28 mouse cellular contexts compared by ENCODE assay signal in the genomic region with DNA sequence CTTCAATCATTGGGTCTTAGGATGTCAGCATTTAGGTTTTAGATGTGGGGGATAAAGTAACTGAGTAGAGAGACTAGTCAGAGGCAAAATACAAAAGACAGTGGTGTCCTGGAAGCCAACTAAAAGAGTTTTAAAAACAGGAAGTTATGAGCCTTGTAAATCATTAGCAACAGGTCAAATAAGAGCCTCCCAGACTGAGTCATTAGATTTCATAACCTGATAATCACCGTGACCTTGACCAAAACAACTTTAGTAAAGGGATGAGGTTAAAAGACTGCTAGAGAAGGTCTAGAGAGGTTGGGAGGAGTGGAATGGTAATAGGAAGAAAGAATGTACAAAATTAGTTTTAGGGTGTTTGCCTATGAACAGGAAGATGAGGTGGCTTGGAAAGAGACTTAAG.
DNase-seq lines count a peak whose midpoint lies in the region; ATAC-seq and TF ChIP-seq lines count a peak whose summit lies in the region.
"Had no signal": no experiment of that assay in that cellular context is flagged by ENCODE, and none has a peak within 500 bp of the region (broad histone marks: within the 10 kb centered on the region; RNA-seq: fewer than 3 reads in every experiment).

No protein-coding gene starts in this region.

- ATAC-seq in liver, embryonic 11.5 days (replicated peaks; ENCODE audit: low FRiP score): no peak
- ATAC-seq in megakaryocyte progenitor cell, adult 5-6 weeks (replicated peaks; ENCODE audit: poor library complexity): peak; percentile 23
- no peak for ATAC-seq in midbrain, embryonic 11.5 days (ENCODE audit: low FRiP score)
- ATAC-seq: inflammation-experienced regulatory T-cells, adult 6 months; midbrain, embryonic 13.5 days had no signal

- DNase-seq in adrenal gland, adult 2 months: peak; percentile 30
- no peak for DNase-seq in adrenal gland, postnatal 4 days (ENCODE audit: low spot score in 2 of 2)
- DNase-seq in liver, adult 2 months (ENCODE audit: extremely low read depth, low read depth, low spot score): peak; percentile 91
- DNase-seq in liver, embryonic 11.5 days (ENCODE audit: low spot score): no peak
- no peak for DNase-seq in midbrain, embryonic 11.5 days (ENCODE audit: low spot score, missing footprints)
- no peak for DNase-seq in spleen, postnatal 36 days (ENCODE audit: low spot score in 2 of 2)
- DNase-seq: adrenal gland, postnatal 25 days; cerebellum, adult 18-20 months; cerebellum, postnatal 10 days; gastrocnemius, postnatal 36 days; heart, adult 2 months; heart, postnatal 4 days; layer of hippocampus, adult 9-11 months; liver, embryonic 13.5 days; lung, embryonic 14.5 days; lung, postnatal 14 days; right cerebral cortex, postnatal 14 days had no signal

- H3K4me2 ChIP-seq in liver, embryonic 11.5 days: no peak overlapping the region
- H3K4me2 ChIP-seq in midbrain, embryonic 11.5 days: no peak overlapping the region
- H3K4me2 ChIP-seq: forebrain, embryonic 12.5 days; heart, embryonic 12.5 days; hindbrain, embryonic 15.5 days; kidney, embryonic 15.5 days; liver, embryonic 13.5 days; lung, embryonic 14.5 days; midbrain, embryonic 13.5 days; stomach, embryonic 15.5 days had no signal

- no peaks in the 10 kb centered on the region for H3K36me3 ChIP-seq in liver, adult 2 months (ENCODE audit: control insufficient read depth, insufficient read depth, low read length)
- H3K36me3 ChIP-seq in liver, embryonic 11.5 days (ENCODE audit: control insufficient read depth, insufficient read depth, low read length): no peaks in the 10 kb centered on the region
- H3K36me3 ChIP-seq in midbrain, embryonic 11.5 days (ENCODE audit: control insufficient read depth, insufficient read depth, low read length): no peaks in the 10 kb centered on the region
- H3K36me3 ChIP-seq: forebrain, embryonic 12.5 days; G1E; heart, embryonic 12.5 days; hindbrain, embryonic 15.5 days; kidney, embryonic 15.5 days; liver, embryonic 13.5 days; midbrain, embryonic 13.5 days; stomach, embryonic 15.5 days had no signal

- no peaks in the 10 kb centered on the region; the same call in 1 of the 2 replicates for H3K79me2 ChIP-seq in liver, adult 2 months (ENCODE audit: control insufficient read depth, insufficient read depth, low read length)

- H3K27me3 ChIP-seq in liver, adult 2 months (ENCODE audit: control insufficient read depth, insufficient read depth, low read length): no peaks in the 10 kb centered on the region; the same call in 1 of the 2 replicates
- no peaks in the 10 kb centered on the region for H3K27me3 ChIP-seq in liver, embryonic 11.5 days (replicated peaks; ENCODE audit: control insufficient read depth, insufficient read depth, low read length)
- H3K27me3 ChIP-seq in midbrain, embryonic 11.5 days (ENCODE audit: control insufficient read depth, insufficient read depth, low read length): no peaks in the 10 kb centered on the region
- H3K27me3 ChIP-seq: forebrain, embryonic 12.5 days; heart, embryonic 12.5 days; hindbrain, embryonic 15.5 days; kidney, embryonic 15.5 days; liver, embryonic 13.5 days; megakaryocyte, embryonic 14.5 days; midbrain, embryonic 13.5 days; stomach, embryonic 15.5 days had no signal

- 7% methylated on average over 1 of the region's 1 CpGs for WGBS in liver, adult 2 months
- 57% methylated on average over 1 of the region's 1 CpGs for WGBS in liver, embryonic 11.5 days
- 95% methylated on average over 1 of the region's 1 CpGs for WGBS in midbrain, embryonic 11.5 days

- H3K4me3 ChIP-seq in liver, adult 2 months (ENCODE audit: insufficient read depth, low read depth, low read length): no peak overlapping the region
- H3K4me3 ChIP-seq in liver, embryonic 11.5 days (ENCODE audit: low read depth, low read length): no peak overlapping the region
- no peak overlapping the region for H3K4me3 ChIP-seq in embryonic fibroblast, embryonic 13.5 days (ENCODE audit: insufficient read depth, low read length)
- no peak overlapping the region for H3K4me3 ChIP-seq in midbrain, embryonic 11.5 days (ENCODE audit: low read depth, low read length)
- H3K4me3 ChIP-seq: forebrain, embryonic 12.5 days; heart, adult 2 months; heart, embryonic 12.5 days; hindbrain, embryonic 15.5 days; kidney, embryonic 15.5 days; liver, embryonic 13.5 days; megakaryocyte, embryonic 14.5 days; midbrain, embryonic 13.5 days; stomach, embryonic 15.5 days had no signal

- H3K9me3 ChIP-seq in liver, embryonic 11.5 days (ENCODE audit: control insufficient read depth, low read length): no peaks in the 10 kb centered on the region
- H3K9me3 ChIP-seq in midbrain, embryonic 11.5 days (ENCODE audit: control insufficient read depth, low read length): no peaks in the 10 kb centered on the region
- H3K9me3 ChIP-seq: forebrain, embryonic 12.5 days; heart, embryonic 12.5 days; hindbrain, embryonic 15.5 days; kidney, embryonic 15.5 days; liver, embryonic 13.5 days; midbrain, embryonic 13.5 days; stomach, embryonic 15.5 days had no signal

- TF ChIP-seq CTCF in liver, adult 2 months (IDR thresholded peaks at IDR 0.05; ENCODE audit: low read depth, low read length): no peak
- no peak for TF ChIP-seq CTCF in embryonic fibroblast, embryonic 13.5 days (IDR thresholded peaks at IDR 0.05; ENCODE audit: borderline replicate concordance, insufficient read depth, low read length)

- H3K9ac ChIP-seq in liver, adult 2 months (ENCODE audit: low read depth, low read length): no peak overlapping the region
- no peak overlapping the region for H3K9ac ChIP-seq in liver, embryonic 11.5 days (ENCODE audit: low read depth, low read length)
- no peak overlapping the region for H3K9ac ChIP-seq in midbrain, embryonic 11.5 days (ENCODE audit: low read length)
- H3K9ac ChIP-seq: forebrain, embryonic 12.5 days; heart, embryonic 12.5 days; hindbrain, embryonic 15.5 days; kidney, embryonic 15.5 days; liver, embryonic 13.5 days; lung, embryonic 14.5 days; midbrain, embryonic 13.5 days; stomach, embryonic 15.5 days had no signal

- H3K4me1 ChIP-seq in liver, adult 2 months (ENCODE audit: control insufficient read depth, insufficient read depth, low read length): peaks cover 3% of the 10 kb centered on the region; the same call in 1 of the 2 replicates
- 0 out of 2 replicates have a peak, but pooled peaks cover 3% of the 10 kb centered on the region for H3K4me1 ChIP-seq in liver, embryonic 11.5 days (replicated peaks; ENCODE audit: control insufficient read depth, insufficient read depth, low read length)
- 0 out of 2 replicates have a peak, but pooled peaks cover 7% of the 10 kb centered on the region for H3K4me1 ChIP-seq in embryonic fibroblast, embryonic 13.5 days (ENCODE audit: control insufficient read depth, insufficient read depth, low read length)
- no peaks in the 10 kb centered on the region for H3K4me1 ChIP-seq in midbrain, embryonic 11.5 days (ENCODE audit: control insufficient read depth, insufficient read depth, low read length)
- H3K4me1 ChIP-seq: forebrain, embryonic 12.5 days; heart, embryonic 12.5 days; hindbrain, embryonic 15.5 days; midbrain, embryonic 13.5 days had no signal

- H3K27ac ChIP-seq in liver, adult 2 months (replicated peaks; ENCODE audit: insufficient read depth, low read depth, low read length): no peak overlapping the region
- no peak overlapping the region for H3K27ac ChIP-seq in liver, embryonic 11.5 days (ENCODE audit: low read depth, low read length)
- H3K27ac ChIP-seq in embryonic fibroblast, embryonic 13.5 days (ENCODE audit: insufficient read depth, low read length): 0 out of 2 replicates have a peak overlapping the region, but pooled peaks have one; percentile 18
- no peak overlapping the region for H3K27ac ChIP-seq in midbrain, embryonic 11.5 days (ENCODE audit: low read depth, low read length)
- H3K27ac ChIP-seq: forebrain, embryonic 12.5 days; heart, adult 2 months; hindbrain, embryonic 15.5 days; kidney, embryonic 15.5 days; liver, embryonic 13.5 days; midbrain, embryonic 13.5 days; stomach, embryonic 15.5 days had no signal

- TF ChIP-seq POLR2A in liver, adult 2 months (IDR thresholded peaks at IDR 0.05; ENCODE audit: extremely low read depth, insufficient read depth, low read length): no peak
- no peak for TF ChIP-seq POLR2A in embryonic fibroblast, embryonic 13.5 days (IDR thresholded peaks at IDR 0.05; ENCODE audit: low read depth, low read length)

Comparison
In these comparisons a context has a peak if more than half of its experiments do, and no peak if none do; other contexts are left out.
1. DNase-seq: peak in adrenal gland, adult 2 months (single experiment) and liver, adult 2 months (single experiment); none in adrenal gland, postnatal 4 days (0 of 2), liver, embryonic 11.5 days (single experiment), midbrain, embryonic 11.5 days (single experiment) and spleen, postnatal 36 days (0 of 2).